Mouse (Mus musculus) neural tube, embryonic 10.5 days (tissue): ENCODE measurements around the gene Smtn.

Experiments
- DNase-seq: peaks from one replicate; pipeline ENCODE4 v3.0.0-alpha.2; 2017; ENCODE audit warnings: low spot score; ENCODE audit errors: extremely low spot score

The Smtn gene

GRCm38 (mm10) chr11:3540451-3541085, at the start of gene Smtn:
Gene Smtn (minus strand): TSS chr11:3540612.
- DNase-seq = no peak

DNA sequence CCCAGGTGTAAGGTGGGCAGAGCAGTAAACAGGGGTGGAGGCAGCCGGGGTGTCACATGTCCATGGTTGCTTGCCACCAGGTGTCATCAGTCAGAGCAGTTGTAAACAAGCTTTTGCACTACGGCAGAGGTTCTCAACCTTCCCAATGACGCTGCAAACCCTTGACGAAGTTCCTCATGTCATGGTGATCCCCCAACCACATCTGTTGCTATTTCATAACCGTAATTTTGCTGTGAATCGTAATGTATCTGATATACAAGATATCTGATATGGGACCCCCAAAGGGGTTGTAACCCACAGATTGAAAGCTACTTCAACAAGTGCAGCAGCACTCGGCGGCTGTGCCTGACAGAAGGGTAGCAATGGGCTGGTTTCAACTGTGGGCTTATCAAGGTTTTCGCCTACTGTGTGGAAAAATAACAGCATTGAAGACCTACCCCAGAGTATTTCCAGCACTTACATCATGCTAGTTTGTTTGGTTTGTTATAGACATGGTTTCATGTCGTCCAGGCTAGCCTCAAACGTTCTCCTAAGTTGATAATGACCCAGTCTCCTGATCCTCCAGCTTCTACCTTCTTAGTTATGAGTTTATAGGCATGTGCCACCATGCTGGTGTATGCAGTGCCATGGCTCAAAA, 47.7 kb upstream of the Smtn start:
- DNase-seq = no peak

- DNase-seq = no peak
Observed at GRCm38 (mm10) chr11:3587350-3587749, 46.9 kb upstream of the Smtn start.

- no peak for DNase-seq
Observed at GRCm38 (mm10) chr11:3585983-3586618, 45.7 kb upstream of the Smtn start.

DNA sequence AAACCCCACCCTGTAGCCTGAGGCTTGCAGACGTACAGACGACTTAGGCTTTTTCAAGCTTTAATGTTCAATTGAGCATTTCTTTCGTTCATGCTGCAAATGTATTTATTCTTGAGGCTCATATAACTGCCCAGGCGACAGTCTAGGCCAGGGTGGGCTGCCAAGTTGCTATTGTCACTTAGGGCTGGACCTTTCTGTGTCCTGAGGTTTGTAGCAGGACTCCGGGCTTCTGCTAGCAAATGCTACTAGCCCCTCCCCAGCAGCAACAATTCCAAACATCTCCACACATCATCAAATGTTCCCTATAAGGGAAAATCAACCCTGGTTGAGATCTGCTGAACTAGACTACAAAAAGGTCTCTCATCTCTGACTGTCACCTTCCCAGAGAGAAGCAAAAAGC, 42.7 kb upstream of the Smtn start:
- no peak for DNase-seq

DNA sequence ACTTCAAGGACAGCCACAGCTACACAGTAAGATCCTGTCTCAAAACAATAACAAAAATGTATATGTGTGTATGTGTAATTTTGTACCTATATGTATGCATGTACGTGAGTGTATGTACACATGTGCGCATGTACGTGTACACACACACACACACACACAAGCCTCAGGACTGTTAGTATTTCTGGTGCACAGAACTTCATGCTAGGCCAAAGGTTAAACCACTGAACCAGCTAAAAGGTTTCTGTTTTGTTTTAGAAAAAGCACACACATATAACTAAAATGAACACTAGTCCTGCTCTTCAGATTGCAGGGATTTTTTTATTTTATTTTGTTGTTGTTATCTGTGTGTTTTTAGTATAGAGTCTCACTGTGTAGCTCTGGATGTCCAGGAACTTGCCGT, 41.5 kb upstream of the Smtn start:
- DNase-seq = no peak

GRCm38 (mm10) chr11:3580306-3581084, 40.1 kb upstream of the Smtn start:
- no peak for DNase-seq

DNA sequence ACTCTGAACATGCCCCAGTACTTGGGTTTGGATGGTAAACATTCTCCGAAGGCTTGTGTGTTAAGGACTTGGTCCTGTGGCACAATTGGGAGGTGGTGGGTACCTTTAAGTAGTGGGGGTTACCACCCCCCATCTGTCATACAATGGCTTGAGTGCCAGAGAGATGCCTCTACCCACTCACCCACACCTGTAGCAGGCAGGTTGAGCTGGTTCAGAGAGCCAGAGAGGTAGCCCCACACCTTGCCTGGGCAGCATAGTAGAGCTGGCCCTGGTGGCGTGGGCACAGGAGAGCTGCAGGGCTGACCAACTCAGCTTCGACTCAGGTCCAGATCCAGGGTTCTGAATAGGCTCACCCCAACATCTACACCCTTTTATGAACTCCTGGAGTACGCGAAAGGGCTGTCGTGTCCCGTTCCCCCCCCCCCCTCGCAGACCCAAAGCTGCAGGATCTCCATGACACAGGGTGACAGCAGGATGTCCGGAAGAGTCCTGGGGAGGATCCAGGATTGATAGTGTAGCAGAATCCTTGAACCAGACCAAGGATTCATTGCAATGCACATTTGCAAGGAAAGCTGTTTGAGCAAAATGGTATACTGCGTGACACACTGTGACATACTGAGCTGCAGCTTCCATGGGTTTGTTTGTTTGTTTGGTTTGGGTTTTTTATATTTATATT, 37.8 kb upstream of the Smtn start:
- no peak for DNase-seq

GRCm38 (mm10) chr11:3575238-3575637, 34.8 kb upstream of the Smtn start:
- no peak for DNase-seq

GRCm38 (mm10) chr11:3573092-3573491, 32.7 kb upstream of the Smtn start:
- peak; percentile 60 for DNase-seq

GRCm38 (mm10) chr11:3572181-3572580, 31.8 kb upstream of the Smtn start:
- DNase-seq = no peak

DNA sequence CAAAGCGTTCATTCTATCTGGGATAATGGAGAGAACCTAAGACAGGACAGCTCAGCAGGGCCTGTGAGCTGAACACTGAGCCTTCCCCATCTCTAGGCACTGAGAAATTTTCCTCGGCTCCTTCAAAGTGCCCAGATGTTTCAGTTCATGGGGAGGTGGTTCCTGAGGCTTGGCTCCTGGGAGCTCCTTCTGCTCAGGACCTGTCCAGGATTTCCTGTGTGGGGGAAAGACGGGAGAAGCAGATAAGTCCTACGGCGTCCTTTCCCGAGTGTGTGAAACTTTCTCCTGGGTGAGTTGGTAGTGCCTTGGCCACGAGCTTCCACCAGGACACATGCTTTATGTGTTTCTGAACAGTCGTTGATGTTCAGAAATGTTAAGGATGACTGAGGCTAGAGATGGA, 29.9 kb upstream of the Smtn start:
- no peak for DNase-seq

GRCm38 (mm10) chr11:3567896-3568295, 27.5 kb upstream of the Smtn start:
- no peak for DNase-seq

DNA sequence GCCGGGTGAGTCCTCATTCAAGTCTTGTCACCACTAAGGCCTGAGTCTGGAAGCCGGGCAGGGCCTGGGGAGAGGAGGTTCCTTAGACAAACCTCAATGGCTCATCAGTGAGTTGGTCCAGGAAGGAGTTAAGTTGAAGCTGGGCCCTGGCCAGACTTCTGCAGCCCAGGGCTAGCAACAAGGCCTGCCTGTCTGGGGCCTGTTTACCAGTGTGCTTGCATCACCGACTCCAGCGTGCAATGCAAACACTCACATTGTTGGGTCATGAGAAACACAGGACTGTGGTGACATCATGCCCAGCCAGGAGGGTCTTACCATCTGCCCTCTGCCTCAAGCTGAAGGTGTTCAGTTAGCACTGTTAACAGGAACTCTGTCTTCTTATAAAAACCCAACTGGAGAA, 25.6 kb upstream of the Smtn start:
- DNase-seq = no peak

- DNase-seq = no peak
Observed at GRCm38 (mm10) chr11:3564451-3564850, 24.0 kb upstream of the Smtn start.

- DNase-seq = no peak
Observed at GRCm38 (mm10) chr11:3563853-3564252, 23.4 kb upstream of the Smtn start.

- DNase-seq = no peak
Observed at GRCm38 (mm10) chr11:3560202-3560601, 19.8 kb upstream of the Smtn start.

GRCm38 (mm10) chr11:3557852-3558251, 17.4 kb upstream of the Smtn start:
- no peak for DNase-seq

- DNase-seq = no peak
Observed at GRCm38 (mm10) chr11:3554976-3555375, 14.6 kb upstream of the Smtn start.

DNA sequence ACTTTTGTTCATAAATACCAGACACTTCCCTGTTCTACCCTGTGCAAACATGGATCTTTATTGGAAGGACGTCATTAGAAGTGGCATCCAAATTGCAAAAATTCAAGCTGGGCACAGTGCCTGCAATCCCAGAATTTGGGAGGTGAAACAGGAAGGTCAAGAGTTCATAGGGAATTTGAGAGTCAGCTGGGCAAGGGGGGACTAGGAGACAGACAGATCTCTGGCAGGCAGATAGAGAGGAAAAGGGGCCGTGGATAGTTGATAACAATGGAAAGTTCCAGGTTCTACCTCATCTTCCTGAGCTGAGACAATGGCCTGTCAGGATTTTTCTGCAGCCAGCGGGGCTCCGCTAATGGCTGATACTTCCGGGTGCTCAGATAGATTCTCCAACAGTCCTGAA, 9.4 kb upstream of the Smtn start:
- DNase-seq = no peak

GRCm38 (mm10) chr11:3548564-3549295, 8.3 kb upstream of the Smtn start:
- DNase-seq = no peak
